Mouse (Mus musculus): Measurements from ENCODE around the gene Wbp2nl. TPM values are rescaled to one million over a fixed set of nuclear protein-coding genes. Genes with fewer than 3 reads are reported as not detected.

The Wbp2nl gene
- polyA plus RNA-seq, 1 experiment from 2014 or later, result not detected

- WGBS (ENCODE audit: insufficient replicate concordance), result 87% methylated on average over 2 of the region's 2 CpGs
- no peak overlapping the region for H3K4me2 ChIP-seq (ENCODE audit: low read depth, low read length)
- no peak overlapping the region for H3K4me3 ChIP-seq (ENCODE audit: low read depth, low read length)
- ATAC-seq (ENCODE audit: low read depth), result no peak
- H3K9ac ChIP-seq (ENCODE audit: low read depth, low read length), result no peak overlapping the region
- H3K4me1 ChIP-seq (ENCODE audit: control insufficient read depth, low read depth, low read length), result peaks cover 78% of the 10 kb centered on the region
- H3K27ac ChIP-seq (ENCODE audit: low read length), result peak overlapping the region; percentile 3; the same call in 1 of the 2 replicates
- H3K27me3 ChIP-seq (ENCODE audit: control insufficient read depth, insufficient read depth, low read depth, low read length), result no peaks in the 10 kb centered on the region
- H3K36me3 ChIP-seq (ENCODE audit: control insufficient read depth, insufficient read depth), result peaks cover 35% of the 10 kb centered on the region
- no peaks in the 10 kb centered on the region for H3K9me3 ChIP-seq (replicated peaks; ENCODE audit: control insufficient read depth, low read length)
These were observed 50.2 kb downstream of the Wbp2nl start for GRCm38 (mm10) chr15:82348999-82349341.

- no peak overlapping the region for H3K9ac ChIP-seq (ENCODE audit: low read depth, low read length)
- 68% methylated on average over 4 of the region's 4 CpGs for WGBS (ENCODE audit: insufficient replicate concordance)
- no peak for ATAC-seq (ENCODE audit: low read depth)
- H3K4me1 ChIP-seq (ENCODE audit: control insufficient read depth, low read depth, low read length), result peaks cover 73% of the 10 kb centered on the region
- H3K36me3 ChIP-seq (ENCODE audit: control insufficient read depth, insufficient read depth), result peaks cover 32% of the 10 kb centered on the region
- H3K9me3 ChIP-seq (replicated peaks; ENCODE audit: control insufficient read depth, low read length), result no peaks in the 10 kb centered on the region
- H3K27ac ChIP-seq (ENCODE audit: low read length), result peak overlapping the region; percentile 13
- H3K4me3 ChIP-seq (ENCODE audit: low read depth, low read length), result no peak overlapping the region
- H3K27me3 ChIP-seq (ENCODE audit: control insufficient read depth, insufficient read depth, low read depth, low read length), result no peaks in the 10 kb centered on the region
- H3K4me2 ChIP-seq (ENCODE audit: low read depth, low read length), result no peak overlapping the region
These were observed 51.6 kb downstream of the Wbp2nl start for GRCm38 (mm10) chr15:82350349-82350748.

- Histone ChIP-seq H3K4me1 (ENCODE audit: control insufficient read depth, low read depth, low read length) (peaks cover 74% of the 10 kb centered on the region), H3K9ac (ENCODE audit: low read depth, low read length) (peak overlapping the region; percentile 32), H3K4me2 (ENCODE audit: low read depth, low read length) (peak overlapping the region; percentile 94), H3K9me3 (replicated peaks; ENCODE audit: control insufficient read depth, low read length) (no peaks in the 10 kb centered on the region), H3K27ac (ENCODE audit: low read length) (peak overlapping the region; percentile 13), H3K36me3 (ENCODE audit: control insufficient read depth, insufficient read depth) (peaks cover 31% of the 10 kb centered on the region), H3K27me3 (ENCODE audit: control insufficient read depth, insufficient read depth, low read depth, low read length) (no peaks in the 10 kb centered on the region), H3K4me3 (ENCODE audit: low read depth, low read length) (peak overlapping the region; percentile 11)
- WGBS (ENCODE audit: insufficient replicate concordance), result 28% methylated on average over 3 of the region's 3 CpGs
- no peak for ATAC-seq (ENCODE audit: low read depth)
These were observed 52.7 kb downstream of the Wbp2nl start for GRCm38 (mm10) chr15:82351480-82351879.

- 14% methylated on average over 14 of the region's 14 CpGs for WGBS (ENCODE audit: insufficient replicate concordance)
- ATAC-seq (ENCODE audit: low read depth), result no peak
- H3K4me2 ChIP-seq (ENCODE audit: low read depth, low read length), result peak overlapping the region; percentile 94
- peaks cover 57% of the 10 kb centered on the region for H3K4me1 ChIP-seq (ENCODE audit: control insufficient read depth, low read depth, low read length)
- H3K4me3 ChIP-seq (ENCODE audit: low read depth, low read length), result peak overlapping the region; percentile 85
- H3K9me3 ChIP-seq (replicated peaks; ENCODE audit: control insufficient read depth, low read length), result no peaks in the 10 kb centered on the region
- peak overlapping the region; percentile 83 for H3K27ac ChIP-seq (ENCODE audit: low read length)
- H3K9ac ChIP-seq (ENCODE audit: low read depth, low read length), result peak overlapping the region; percentile 90
- no peaks in the 10 kb centered on the region for H3K27me3 ChIP-seq (ENCODE audit: control insufficient read depth, insufficient read depth, low read depth, low read length)
- peaks cover 27% of the 10 kb centered on the region for H3K36me3 ChIP-seq (ENCODE audit: control insufficient read depth, insufficient read depth)
These were observed 54.5 kb downstream of the Wbp2nl start for GRCm38 (mm10) chr15:82353078-82353744.

DNA sequence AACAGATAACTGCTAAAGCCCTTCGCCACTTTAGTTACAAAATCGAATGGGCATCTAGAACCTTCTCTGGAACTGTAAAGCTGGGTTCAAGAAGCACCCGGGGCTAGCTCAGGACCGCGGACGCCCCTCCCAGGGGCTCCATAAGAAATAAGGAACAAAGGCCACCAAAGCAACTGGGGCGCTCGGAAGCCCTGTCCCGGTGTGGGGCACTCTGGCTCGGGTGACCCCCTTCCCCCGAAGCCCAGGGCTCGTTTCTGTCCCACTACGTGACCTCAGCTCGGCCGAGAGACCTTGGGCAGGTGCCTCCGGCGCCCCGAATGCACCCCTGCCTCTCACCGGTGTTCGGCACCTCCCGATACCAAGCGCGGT is 55.0 kb downstream of the Wbp2nl start:
- under 1% methylated on average over 23 of the region's 23 CpGs for WGBS (ENCODE audit: insufficient replicate concordance)
- Histone ChIP-seq H3K4me1 (ENCODE audit: control insufficient read depth, low read depth, low read length) (peaks cover 52% of the 10 kb centered on the region), H3K4me2 (ENCODE audit: low read depth, low read length) (peak overlapping the region; percentile 94), H3K27ac (ENCODE audit: low read length) (peak overlapping the region; percentile 83), H3K27me3 (ENCODE audit: control insufficient read depth, insufficient read depth, low read depth, low read length) (no peaks in the 10 kb centered on the region), H3K4me3 (ENCODE audit: low read depth, low read length) (peak overlapping the region; percentile 85), H3K36me3 (ENCODE audit: control insufficient read depth, insufficient read depth) (peaks cover 22% of the 10 kb centered on the region), H3K9me3 (replicated peaks; ENCODE audit: control insufficient read depth, low read length) (no peaks in the 10 kb centered on the region), H3K9ac (ENCODE audit: low read depth, low read length) (peak overlapping the region; percentile 90)
- peak; percentile 10 for ATAC-seq (ENCODE audit: low read depth)

GRCm38 (mm10) chr15:82354126-82354945 is 55.6 kb downstream of the Wbp2nl start, which contains the start of gene Ndufa6:
Gene Ndufa6, minus strand, starts transcription at chr15:82354322.
- Histone ChIP-seq H3K9ac (ENCODE audit: low read depth, low read length) (peak within 1 kb of the TSS; percentile 90), H3K27ac (ENCODE audit: low read length) (peak within 1 kb of the TSS; percentile 97), H3K4me3 (ENCODE audit: low read depth, low read length) (peak within 1 kb of the TSS; percentile 85), H3K4me1 (ENCODE audit: control insufficient read depth, low read depth, low read length) (peaks cover 47% of the 10 kb centered on the region), H3K27me3 (ENCODE audit: control insufficient read depth, insufficient read depth, low read depth, low read length) (no peaks in the 10 kb centered on the region), H3K4me2 (ENCODE audit: low read depth, low read length) (peak within 1 kb of the TSS; percentile 97), H3K9me3 (replicated peaks; ENCODE audit: control insufficient read depth, low read length) (no peaks in the 10 kb centered on the region), H3K36me3 (ENCODE audit: control insufficient read depth, insufficient read depth) (peaks cover 16% of the 10 kb centered on the region)
- WGBS (ENCODE audit: insufficient replicate concordance), result 2% methylated on average over 50 of the region's 57 CpGs
- peak; percentile 99 for ATAC-seq (ENCODE audit: low read depth)

- H3K4me2 ChIP-seq (ENCODE audit: low read depth, low read length), result no peak overlapping the region
- no peak overlapping the region for H3K4me3 ChIP-seq (ENCODE audit: low read depth, low read length)
- H3K27me3 ChIP-seq (ENCODE audit: control insufficient read depth, insufficient read depth, low read depth, low read length), result no peaks in the 10 kb centered on the region
- no peak for ATAC-seq (ENCODE audit: low read depth)
- H3K36me3 ChIP-seq (ENCODE audit: control insufficient read depth, insufficient read depth), result no peaks in the 10 kb centered on the region
- WGBS (ENCODE audit: insufficient replicate concordance), result 61% methylated on average over 22 of the region's 22 CpGs
- H3K4me1 ChIP-seq (ENCODE audit: control insufficient read depth, low read depth, low read length), result peaks cover 20% of the 10 kb centered on the region
- no peak overlapping the region; the same call in 1 of the 2 replicates for H3K9ac ChIP-seq (ENCODE audit: low read depth, low read length)
- peak overlapping the region; percentile 18; the same call in 1 of the 2 replicates for H3K27ac ChIP-seq (ENCODE audit: low read length)
- no peaks in the 10 kb centered on the region for H3K9me3 ChIP-seq (replicated peaks; ENCODE audit: control insufficient read depth, low read length)
These were observed 59.9 kb downstream of the Wbp2nl start for GRCm38 (mm10) chr15:82358431-82359260.

- Histone ChIP-seq H3K9me3 (replicated peaks; ENCODE audit: control insufficient read depth, low read length) (no peaks in the 10 kb centered on the region), H3K36me3 (ENCODE audit: control insufficient read depth, insufficient read depth) (no peaks in the 10 kb centered on the region), H3K4me2 (ENCODE audit: low read depth, low read length) (no peak overlapping the region), H3K4me3 (ENCODE audit: low read depth, low read length) (no peak overlapping the region), H3K4me1 (ENCODE audit: control insufficient read depth, low read depth, low read length) (peaks cover 9% of the 10 kb centered on the region), H3K27me3 (ENCODE audit: control insufficient read depth, insufficient read depth, low read depth, low read length) (no peaks in the 10 kb centered on the region), H3K27ac (ENCODE audit: low read length) (peak overlapping the region; percentile 68; the same call in 1 of the 2 replicates), H3K9ac (ENCODE audit: low read depth, low read length) (no peak overlapping the region)
- WGBS (ENCODE audit: insufficient replicate concordance), result 61% methylated on average over 11 of the region's 11 CpGs
- ATAC-seq (ENCODE audit: low read depth), result peak; percentile 91
These were observed 62.8 kb downstream of the Wbp2nl start for GRCm38 (mm10) chr15:82361459-82362018.

Measured in liver, embryonic 16.5 days (tissue).